Mouse (Mus musculus) small intestine, adult 2 months (tissue): ENCODE results near the gene Myct1. TPM values are rescaled to one million over a fixed set of nuclear protein-coding genes. Genes with fewer than 3 reads are reported as not detected.

ENCODE experiments used
- H3K27ac ChIP-seq: fragments of 200-500 bp; 2 replicates; pipeline ENCODE4 v1.5.1; 2012; ENCODE audit warnings: low read depth, low read length, control low read depth, inconsistent platforms; ENCODE audit not compliant: insufficient read depth
- H3K27me3 ChIP-seq: fragments of 200-500 bp; 2 replicates; pipeline ENCODE4 v1.6.1; 2012; ENCODE audit warnings: mild to moderate bottlenecking, moderate library complexity, low read length, inconsistent platforms; ENCODE audit not compliant: control insufficient read depth, insufficient read depth
- H3K36me3 ChIP-seq: fragments of 200-500 bp; 2 replicates; pipeline ENCODE4 v1.6.1; 2012; ENCODE audit warnings: mild to moderate bottlenecking, low read length, control low read depth, inconsistent platforms; ENCODE audit not compliant: control insufficient read depth, insufficient read depth
- H3K4me1 ChIP-seq: fragments of 200-500 bp; 2 replicates; pipeline ENCODE4 v1.6.1; 2012; ENCODE audit warnings: low read length, inconsistent platforms, mixed read lengths; ENCODE audit not compliant: control insufficient read depth, insufficient read depth, insufficient read length
- H3K4me3 ChIP-seq: fragments of 200-500 bp; 2 replicates; pipeline ENCODE4 v1.5.1; 2012; ENCODE audit warnings: low read depth, mild to moderate bottlenecking, control low read depth, inconsistent platforms, low read length, moderate library complexity
- CTCF ChIP-seq: fragments of 200-500 bp; IDR thresholded peaks from 2 replicates; pipeline ENCODE4 v1.5.1; 2012; ENCODE audit warnings: low read depth, mild to moderate bottlenecking, control low read depth, inconsistent platforms, low read length, moderate library complexity, mixed read lengths; ENCODE audit not compliant: insufficient replicate concordance, insufficient read length; ENCODE audit errors: extremely low read depth
- POLR2A ChIP-seq: fragments of 200-500 bp; IDR thresholded peaks from 2 replicates; pipeline ENCODE4 v1.6.1; 2012; ENCODE audit warnings: low read depth, mild to moderate bottlenecking, control low read depth, inconsistent platforms, low read length, moderate library complexity
- WGBS: fragments of 180-500 bp; shearing (Covaris S2); methylation state at CpG from one replicate; pipeline ENCODE4 v1.1.7; 2018; 5-methylcytosine and 5-hydroxymethylcytosine counted together
- polyA plus RNA-seq: library from polyadenylated mRNA; depleted of rRNA; stranded (reverse); fragments of >200 nt; gene quantifications from 2 replicates; pipeline ENCODE4 v1.2.3, GENCODE M21; 2012; rRNA removed

Gene Myct1
- polyA plus RNA-seq, 1 experiment, result 1.0 TPM

DNA sequence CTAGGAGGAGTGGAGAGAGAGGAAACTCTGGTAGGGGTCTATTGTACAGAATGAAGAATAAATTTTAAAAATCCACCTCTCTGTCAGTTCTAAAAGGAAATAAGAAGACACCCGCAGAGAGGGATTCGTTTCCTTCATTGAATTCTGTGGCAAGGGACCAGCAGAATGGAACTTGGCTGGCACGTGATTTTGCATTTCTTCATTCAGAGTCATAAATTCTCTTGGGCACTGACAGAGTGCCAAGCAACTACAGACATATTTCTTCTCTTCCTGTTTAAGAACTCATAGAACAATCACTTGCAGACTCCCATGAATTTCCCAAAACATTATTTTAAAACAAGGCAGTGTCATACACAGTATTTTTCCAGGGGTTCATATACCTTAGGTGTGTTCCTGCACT, 15.3 kb downstream of the Myct1 start:
- no peak overlapping the region for H3K27ac ChIP-seq
- 53% methylated on average over 3 of the region's 3 CpGs for WGBS
- no peak overlapping the region for H3K4me3 ChIP-seq
- no peaks in the 10 kb centered on the region for H3K27me3 ChIP-seq
- H3K36me3 ChIP-seq, result no peaks in the 10 kb centered on the region
- TF ChIP-seq POLR2A (no peak), CTCF (no peak)
- H3K4me1 ChIP-seq, result no peaks in the 10 kb centered on the region

DNA sequence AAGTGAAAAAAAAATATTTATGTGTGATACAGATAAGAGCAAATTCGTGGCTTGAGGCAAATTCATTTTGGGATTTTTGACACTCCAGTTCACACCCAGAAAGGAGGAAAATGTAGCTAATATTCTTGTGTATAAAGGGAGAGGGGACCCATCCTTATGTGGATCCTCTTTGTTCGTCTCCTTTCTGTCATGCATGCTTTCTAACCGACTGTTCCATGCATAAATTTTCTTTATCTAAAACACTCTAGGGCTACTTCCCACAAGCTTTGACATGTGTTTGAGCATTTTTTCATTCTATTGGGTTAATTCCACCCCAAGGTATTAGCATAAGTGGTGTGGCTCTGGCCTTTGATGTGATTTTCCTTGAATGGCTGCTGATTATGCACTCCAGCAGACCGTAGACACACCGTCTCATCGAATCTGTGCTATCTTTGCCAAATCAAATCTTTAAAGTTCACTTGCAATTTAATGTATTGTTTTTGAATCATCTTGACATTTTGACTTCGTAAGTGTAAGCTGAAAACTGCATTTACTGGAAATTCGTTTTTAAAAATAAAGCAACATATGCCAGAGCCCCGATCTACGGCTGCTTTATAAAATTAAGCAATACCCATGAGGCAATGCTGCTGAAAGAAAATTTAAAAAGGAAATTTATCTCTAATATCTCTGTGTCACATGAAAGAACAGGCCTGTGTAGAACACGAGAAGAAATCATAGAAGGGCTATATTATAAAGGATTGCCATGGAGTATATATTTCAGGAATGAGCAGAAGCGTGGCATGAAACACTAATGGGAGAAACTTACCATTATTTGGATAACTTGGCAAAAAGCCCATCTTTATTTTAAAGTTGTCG, 21.8 kb downstream of the Myct1 start:
- 80% methylated on average over 13 of the region's 13 CpGs for whole genome bisulfite sequencing
- Histone ChIP-seq H3K27ac (no peak overlapping the region), H3K27me3 (no peaks in the 10 kb centered on the region), H3K36me3 (no peaks in the 10 kb centered on the region), H3K4me3 (no peak overlapping the region), H3K4me1 (no peaks in the 10 kb centered on the region)
- no peak for TF ChIP-seq POLR2A
- no peak for TF ChIP-seq CTCF

DNA sequence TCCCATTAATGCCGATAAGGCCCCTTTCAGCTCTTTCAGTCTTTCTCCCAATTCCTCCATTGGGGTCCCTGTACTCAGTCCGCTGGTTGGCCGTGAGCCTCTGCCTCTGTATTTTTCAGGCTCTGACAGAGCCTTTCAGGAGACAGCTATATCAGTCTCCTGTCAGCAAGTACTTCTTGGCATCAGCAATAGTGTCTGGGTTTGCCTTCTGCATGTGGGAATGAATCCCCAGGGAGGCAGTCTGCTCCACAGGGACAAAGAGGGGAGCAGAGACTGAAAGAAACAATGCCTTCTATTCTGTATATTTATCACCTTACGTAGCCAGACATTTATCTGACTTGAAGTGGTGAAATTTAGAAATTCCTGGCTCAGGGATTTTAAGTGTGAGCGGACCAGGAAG, 32.7 kb downstream of the Myct1 start:
- WGBS, result 71% methylated on average over 5 of the region's 5 CpGs
- H3K27me3 ChIP-seq, result no peaks in the 10 kb centered on the region
- no peak overlapping the region for H3K4me3 ChIP-seq
- TF ChIP-seq POLR2A (no peak), CTCF (no peak)
- no peaks in the 10 kb centered on the region for H3K36me3 ChIP-seq
- no peaks in the 10 kb centered on the region for H3K4me1 ChIP-seq
- no peak overlapping the region for H3K27ac ChIP-seq

DNA sequence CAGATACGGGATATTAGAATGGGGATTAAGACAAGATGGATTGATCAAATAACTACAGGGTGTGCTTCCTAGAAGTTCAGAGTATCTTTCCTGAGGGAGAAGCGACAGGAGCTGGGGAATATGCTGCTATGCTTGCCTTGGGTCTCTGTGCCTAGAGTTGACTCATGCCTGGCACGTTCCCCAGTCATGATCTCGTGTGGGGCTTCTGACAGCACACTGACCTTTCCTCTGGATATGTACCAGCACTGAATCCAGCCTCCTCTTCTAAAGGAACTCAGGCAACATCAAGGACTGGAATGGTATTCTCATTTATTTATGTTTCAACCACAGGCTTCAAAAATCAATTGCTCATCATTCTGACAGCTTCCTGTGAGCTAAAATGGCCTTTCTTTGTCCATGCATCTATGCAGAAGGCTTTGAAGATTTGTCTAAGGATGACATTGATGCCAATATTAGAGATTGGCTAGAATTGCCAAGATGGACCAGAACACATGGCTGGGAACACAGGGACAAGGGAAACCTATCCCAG, 40.2 kb downstream of the Myct1 start:
- Histone ChIP-seq H3K27me3 (no peaks in the 10 kb centered on the region), H3K36me3 (no peaks in the 10 kb centered on the region), H3K4me3 (no peak overlapping the region), H3K27ac (no peak overlapping the region), H3K4me1 (no peaks in the 10 kb centered on the region)
- 61% methylated on average over 4 of the region's 4 CpGs for WGBS
- TF ChIP-seq CTCF, result no peak
- no peak for TF ChIP-seq POLR2A

DNA sequence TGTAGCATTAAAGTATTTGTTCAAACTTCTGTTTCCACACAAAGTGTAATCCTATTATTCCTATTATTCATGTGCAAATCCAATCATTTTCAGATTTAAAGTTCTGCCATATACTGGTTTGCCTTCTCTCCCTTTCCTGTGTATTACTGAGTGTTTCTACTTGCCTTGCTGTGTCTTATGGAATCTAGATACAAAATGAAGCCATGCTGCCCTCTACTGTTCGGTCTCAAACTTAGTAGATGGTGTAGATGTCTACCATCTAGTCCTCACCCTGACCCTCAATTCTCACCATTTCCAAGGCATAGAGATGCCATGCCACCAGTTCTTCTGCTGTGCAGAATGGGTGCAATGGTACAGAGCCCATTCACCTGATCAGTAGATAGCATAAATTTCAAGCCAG, 40.8 kb downstream of the Myct1 start:
- Histone ChIP-seq H3K4me1 (no peaks in the 10 kb centered on the region), H3K27me3 (no peaks in the 10 kb centered on the region), H3K4me3 (no peak overlapping the region), H3K36me3 (no peaks in the 10 kb centered on the region), H3K27ac (no peak overlapping the region)
- no peak for TF ChIP-seq POLR2A
- TF ChIP-seq CTCF, result no peak
- WGBS, result 26% methylated on average over 1 of the region's 1 CpGs

DNA sequence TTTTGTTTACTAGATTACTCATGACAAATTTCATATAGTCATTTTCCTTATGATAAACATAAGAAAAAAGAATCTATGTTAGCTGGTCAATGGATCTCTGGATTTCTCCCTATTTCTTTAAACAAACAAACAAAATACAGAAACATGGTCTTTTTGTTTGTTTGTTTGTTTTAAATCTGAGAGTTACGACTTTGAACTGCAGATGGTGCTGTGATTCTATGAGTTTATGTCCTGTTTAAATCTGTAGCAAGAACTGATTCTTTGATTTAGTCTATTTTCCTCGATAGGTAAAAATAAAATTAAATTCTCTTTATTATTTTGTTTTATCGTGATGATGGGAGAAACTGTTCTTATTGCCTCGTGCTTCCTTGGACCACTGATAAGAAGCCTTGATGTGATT, 43.7 kb downstream of the Myct1 start:
- H3K36me3 ChIP-seq, result no peaks in the 10 kb centered on the region
- no peak for TF ChIP-seq POLR2A
- no peak for TF ChIP-seq CTCF
- 72% methylated on average over 4 of the region's 4 CpGs for WGBS

DNA sequence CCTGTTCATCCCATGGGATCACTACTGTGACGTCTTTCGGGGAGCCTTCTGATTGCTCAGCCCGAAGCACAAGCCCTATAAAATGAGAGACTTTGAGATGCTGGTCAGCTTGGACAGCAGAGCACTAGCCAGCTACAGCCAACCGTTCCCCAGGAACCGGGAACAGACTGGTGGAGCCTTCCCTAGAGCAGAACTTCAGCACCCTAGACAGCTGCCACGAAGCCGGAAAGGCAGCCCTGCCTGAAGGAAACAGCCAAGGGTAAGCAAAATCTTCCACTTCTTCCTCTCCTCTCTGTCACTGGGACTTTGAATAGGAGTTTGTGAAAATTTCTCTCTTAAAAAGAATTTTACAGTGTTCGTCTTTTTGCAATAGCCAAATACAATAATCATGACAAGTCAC, 45.5 kb downstream of the Myct1 start, which contains the start of gene Vip:
Gene Vip (plus strand): TSS at position 107 of the 400 bp plus-strand sequence.
- Histone ChIP-seq H3K27ac (no peak within 1 kb of the TSS), H3K4me1 (no peaks in the 10 kb centered on the region), H3K4me3 (no peak within 1 kb of the TSS), H3K27me3 (no peaks in the 10 kb centered on the region), H3K36me3 (no peaks in the 10 kb centered on the region)
- no peak for TF ChIP-seq CTCF
- TF ChIP-seq POLR2A, result no peak
- 34% methylated on average over 8 of the region's 8 CpGs for WGBS

More for the DNA sequence above, 43.7 kb downstream of the Myct1 start:
- H3K4me1 ChIP-seq, result no peaks in the 10 kb centered on the region
- H3K4me3 ChIP-seq, result no peak overlapping the region
- H3K27ac ChIP-seq, result no peak overlapping the region
- H3K27me3 ChIP-seq, result no peaks in the 10 kb centered on the region

Other genes with a start within 250 kb of the Myct1 start
- 6.9 and 10.0 TPM in 2 replicates for gene Syne1, start 42.3 kb upstream of the Myct1 start, polyA plus RNA-seq
- 6.2 and 7.9 TPM in 2 replicates for gene Vip, start 45.4 kb downstream of the Myct1 start, polyA plus RNA-seq
- gene Fbxo5, start 211.8 kb downstream of the Myct1 start, polyA plus RNA-seq, result 0.53 and 0.70 TPM in 2 replicates
- 1.3 and 1.7 TPM in 2 replicates for gene Mtrf1l, start 230.1 kb downstream of the Myct1 start, polyA plus RNA-seq